ENCODE assay signal across 11 mouse cellular contexts in genomic region chr1:121842381-121843075, GRCm38 (mm10).
"Had no signal": no experiment of that assay in that cellular context is flagged by ENCODE, and none has a peak within 500 bp of the region (broad histone marks: within the 10 kb centered on the region; RNA-seq: fewer than 3 reads in every experiment).

No protein-coding gene starts in this region.

- H3K9me3 ChIP-seq: kidney, embryonic 15.5 days; limb, embryonic 13.5 days; midbrain, embryonic 13.5 days; neural tube, embryonic 15.5 days had no signal

- H3K27ac ChIP-seq: kidney, embryonic 15.5 days; limb, embryonic 13.5 days; liver, embryonic 14.5 days; midbrain, embryonic 13.5 days; neural tube, embryonic 15.5 days; stomach, postnatal 0 days had no signal

- DNase-seq: kidney, adult 18-20 months; kidney, postnatal 14 days; left cerebral cortex, postnatal 4 days; lung, adult 18-20 months; lung, postnatal 36 days had no signal

- H3K4me1 ChIP-seq: kidney, embryonic 15.5 days; limb, embryonic 13.5 days; midbrain, embryonic 13.5 days; neural tube, embryonic 15.5 days had no signal

- H3K4me3 ChIP-seq: kidney, embryonic 15.5 days; limb, embryonic 13.5 days; midbrain, embryonic 13.5 days; neural tube, embryonic 15.5 days had no signal

- H3K36me3 ChIP-seq: kidney, embryonic 15.5 days; limb, embryonic 13.5 days; midbrain, embryonic 13.5 days; neural tube, embryonic 15.5 days had no signal

- ATAC-seq: midbrain, embryonic 13.5 days had no signal

- H3K27me3 ChIP-seq: kidney, embryonic 15.5 days; limb, embryonic 13.5 days; midbrain, embryonic 13.5 days; neural tube, embryonic 15.5 days had no signal

- H3K9ac ChIP-seq: kidney, embryonic 15.5 days; limb, embryonic 13.5 days; liver, embryonic 14.5 days; midbrain, embryonic 13.5 days; neural tube, embryonic 15.5 days had no signal
